Mouse (Mus musculus): ENCODE measurements at regions not wholly inside any gene's neighbourhood (a gene's known extent, or its start where the extent isn't known, plus 50 kb on each side); places are given as distances from the start of the nearest gene placed in this dataset.

- ATAC-seq: peak; percentile 12
Measured at GRCm38 (mm10) chr7:64058282-64058872, 95.3 kb upstream of the Trpm1 start.

GRCm38 (mm10) chr7:64057873-64058272 lies 95.8 kb upstream of the Trpm1 start:
- peak; percentile 70 for ATAC-seq

- no peak for ATAC-seq
Measured at GRCm38 (mm10) chr7:64056498-64056897, 97.1 kb upstream of the Trpm1 start.

GRCm38 (mm10) chr7:64054996-64055395 lies 98.6 kb upstream of the Trpm1 start:
- no peak for ATAC-seq

- no peak for ATAC-seq
Measured at GRCm38 (mm10) chr7:64053766-64054165, 99.9 kb upstream of the Trpm1 start.

- ATAC-seq: no peak
Measured at GRCm38 (mm10) chr7:64052400-64052799, 101.2 kb upstream of the Trpm1 start.

GRCm38 (mm10) chr7:64050826-64051401 lies 102.7 kb upstream of the Trpm1 start:
- no peak for ATAC-seq

- no peak for ATAC-seq
Measured at GRCm38 (mm10) chr7:64050246-64050645, 103.4 kb upstream of the Trpm1 start.

GRCm38 (mm10) chr7:64049183-64049965 lies 104.3 kb upstream of the Trpm1 start:
- peak; percentile 61 for ATAC-seq

- peak; percentile 73 for ATAC-seq
Measured at GRCm38 (mm10) chr7:64048452-64049182, 105.0 kb upstream of the Trpm1 start.

- ATAC-seq: no peak
Measured at GRCm38 (mm10) chr7:64047831-64048230, 105.8 kb upstream of the Trpm1 start.

- no peak for ATAC-seq
Measured at GRCm38 (mm10) chr7:64045292-64045691, 106.6 kb upstream of the Klf13 start.

- peak; percentile 94 for ATAC-seq
Measured at GRCm38 (mm10) chr7:64042978-64043377, 104.3 kb upstream of the Klf13 start.

GRCm38 (mm10) chr7:64041303-64041702 lies 102.6 kb upstream of the Klf13 start:
- ATAC-seq: no peak

- no peak for ATAC-seq
Measured at GRCm38 (mm10) chr7:64040026-64040737, 101.5 kb upstream of the Klf13 start.

- ATAC-seq: peak; percentile 57
Measured at GRCm38 (mm10) chr7:64037701-64038231, 99.1 kb upstream of the Klf13 start.

- no peak for ATAC-seq
Measured at GRCm38 (mm10) chr7:64036154-64036553, 97.4 kb upstream of the Klf13 start.

- no peak for ATAC-seq
Measured at GRCm38 (mm10) chr7:64035025-64035606, 96.4 kb upstream of the Klf13 start.

GRCm38 (mm10) chr7:64034493-64034892 lies 95.8 kb upstream of the Klf13 start:
- no peak for ATAC-seq

GRCm38 (mm10) chr7:64033388-64033787 lies 94.7 kb upstream of the Klf13 start:
- no peak for ATAC-seq

- peak; percentile 14 for ATAC-seq
Measured at GRCm38 (mm10) chr7:64032921-64033354, 94.2 kb upstream of the Klf13 start.

GRCm38 (mm10) chr7:64030650-64031049 lies 91.9 kb upstream of the Klf13 start:
- no peak for ATAC-seq

Measured in CD4-positive, CD25-positive, alpha-beta regulatory T cell, adult 4 months (primary cell).